Mouse (Mus musculus) liver, adult 2 months (tissue): ENCODE measurements around the gene Vmn1r53.

Experiments used
- CTCF ChIP-seq: fragments of 200-500 bp; IDR thresholded peaks from 2 replicates; pipeline ENCODE4 v1.5.1; 2011; ENCODE audit warnings: low read depth, low read length, control low read depth
- POLR2A ChIP-seq: fragments of 200-500 bp; IDR thresholded peaks from 2 replicates; pipeline ENCODE4 v1.6.1; 2011; ENCODE audit warnings: low read length, control low read depth; ENCODE audit not compliant: insufficient read depth; ENCODE audit errors: extremely low read depth

DNA sequence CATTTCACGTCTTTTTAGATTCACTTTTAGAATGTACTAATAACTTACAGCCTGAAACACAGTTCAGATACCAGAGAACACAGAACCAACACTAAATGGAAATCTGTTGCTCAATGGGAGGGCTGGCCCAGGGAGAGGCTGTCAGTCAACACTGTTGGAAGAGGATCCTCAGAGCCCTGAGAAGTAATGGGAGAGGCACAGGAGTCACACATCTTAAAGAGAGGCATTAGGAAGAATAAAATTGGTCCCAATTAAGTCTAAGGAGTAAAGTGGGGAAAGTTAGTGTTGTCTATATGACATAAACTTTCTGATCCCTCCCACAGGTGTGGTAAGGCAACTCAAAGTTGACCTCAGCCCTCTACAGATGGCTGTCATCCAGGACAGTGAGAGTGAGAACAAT lies 21.8 kb upstream of the Vmn1r53 start, which contains the start of gene Vmn1r54:
- TF ChIP-seq POLR2A (no peak), CTCF (no peak)
